Mouse (Mus musculus) heart, postnatal 36 days (tissue): ENCODE data around the gene Plcb4. TPM values are rescaled to one million over a fixed set of nuclear protein-coding genes. Genes with fewer than 3 reads are reported as not detected.
A peak's percentile ranks its signal among the peaks of the same experiment; 100 is the strongest.

Experiments used
- DNase-seq, 2 experiments: peaks; one replicate each; pipeline ENCODE4 v3.0.0; 2021 to 2022
- intact Hi-C: fragments of 180-260 bp; cut with DNase I; formaldehyde crosslinking; loops from one replicate; pipeline ENCODE4 v1.15.1; 2025
- total RNA-seq, 2 experiments: library from RNA; stranded (reverse); gene quantifications; 2 replicates each; pipeline ENCODE4 v1.2.3; 2021

The Plcb4 gene
- total RNA-seq, 2 experiments from 2014 or later, result 57.1 to 79.8 TPM

DNA sequence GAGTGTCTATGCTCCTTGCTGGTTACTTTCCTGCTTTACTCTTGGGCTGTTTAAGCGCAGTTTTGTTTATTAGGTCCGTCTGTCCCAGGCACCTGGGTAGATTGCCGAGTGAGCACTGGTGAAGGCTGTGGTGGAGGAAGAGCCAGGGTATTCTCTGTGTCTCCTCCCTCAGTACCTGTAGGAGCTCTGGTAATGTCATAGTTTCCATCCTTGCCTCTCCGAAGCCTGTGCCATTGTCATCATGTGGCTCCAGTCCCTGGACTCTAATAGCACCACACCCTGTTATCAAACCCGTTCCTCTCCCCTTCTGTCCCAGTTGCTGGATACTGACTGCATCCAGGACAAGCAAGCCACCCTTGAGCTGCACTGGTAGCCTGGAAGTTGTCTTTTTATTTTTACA is 89.6 kb downstream of the Plcb4 start:
- intact Hi-C loops, result loop anchor here (5.0 kb wide), 1 partner anchor 311 kb away; no protein-coding TSS in a partner anchor
- DNase-seq, result no peak

DNA sequence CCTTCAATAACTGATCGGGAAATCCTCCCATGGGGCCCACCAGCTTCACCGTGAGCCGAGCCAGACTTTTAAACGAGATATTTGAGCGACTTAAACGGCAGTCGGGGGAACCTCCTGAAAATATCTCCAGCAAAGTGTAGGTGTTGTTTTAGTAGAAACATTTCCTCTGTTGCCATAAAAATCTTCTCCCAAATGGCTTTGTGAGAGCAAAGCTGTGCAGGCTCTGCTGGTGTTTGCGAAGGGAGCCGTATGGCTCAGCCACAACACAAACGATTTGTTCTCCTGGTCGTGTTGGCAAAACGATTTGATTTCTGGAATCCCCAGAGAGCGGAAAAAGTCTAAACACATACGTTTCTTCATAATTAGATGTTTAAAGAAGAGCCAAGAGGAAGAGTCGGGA is 90.8 kb downstream of the Plcb4 start:
- intact Hi-C loops, result loop anchor here (5.0 kb wide), 1 partner anchor 312 kb away; no protein-coding TSS in a partner anchor
- DNase-seq, result no peak

DNA sequence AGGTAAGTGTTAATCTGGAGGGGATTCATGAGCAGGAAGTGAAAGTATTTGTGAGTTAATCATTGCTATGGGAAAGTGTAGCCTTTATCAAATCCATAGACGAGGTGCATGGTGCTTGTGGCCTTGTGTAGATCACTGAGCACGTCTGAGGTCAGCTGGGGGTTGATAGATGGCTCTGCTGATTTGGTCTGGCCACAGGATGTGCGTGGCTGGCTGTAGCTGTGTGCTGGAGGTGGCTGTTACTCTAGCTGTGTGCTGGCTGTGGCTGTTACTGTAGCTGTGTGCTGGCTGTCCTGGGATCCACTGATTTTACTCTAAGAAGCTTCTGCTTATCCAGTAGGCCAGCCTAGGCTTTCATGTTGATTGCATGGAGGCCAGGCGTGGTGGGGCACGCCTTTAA is 91.9 kb downstream of the Plcb4 start:
- intact Hi-C loops, result no loop called here
- DNase-seq, result no peak

DNA sequence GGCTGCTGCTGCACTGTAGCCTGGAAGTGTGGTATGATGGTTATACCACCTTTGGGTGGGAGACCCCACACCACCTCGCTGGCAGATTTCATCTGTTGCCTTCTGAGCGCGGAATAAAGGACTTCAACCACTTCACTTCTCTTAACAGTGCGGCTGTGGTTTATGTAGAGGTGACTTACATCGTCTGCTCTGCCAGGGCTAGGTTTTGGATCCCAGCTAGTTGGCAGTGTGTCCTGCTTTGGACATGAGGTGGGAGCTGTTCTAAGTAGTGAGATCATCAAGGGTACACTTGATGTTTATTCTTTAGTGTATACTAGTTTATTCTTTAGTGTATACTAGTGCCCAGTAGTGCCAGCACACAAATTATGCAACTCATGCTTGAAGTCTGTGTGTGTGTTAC is 97.0 kb downstream of the Plcb4 start:
- no peak for DNase-seq

DNA sequence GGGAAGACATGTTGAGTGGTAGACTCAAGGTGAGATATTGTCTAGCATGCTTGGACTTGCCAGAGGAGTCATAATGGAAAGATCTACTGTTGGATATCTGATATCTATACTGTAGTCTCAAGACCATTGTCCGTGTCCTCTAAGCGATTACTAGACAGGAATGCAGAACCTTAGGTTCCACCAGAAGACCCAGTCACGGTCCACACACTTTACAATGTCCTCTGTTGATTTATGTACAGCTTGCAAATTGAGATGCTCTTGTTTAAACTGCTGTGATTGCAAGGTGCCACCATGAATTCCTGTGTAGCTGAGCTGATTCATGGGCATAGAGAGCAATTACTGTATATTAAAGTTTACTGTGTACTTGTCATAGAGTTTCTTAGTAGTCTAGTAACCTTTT is 98.7 kb downstream of the Plcb4 start:
- DNase-seq, result no peak
- intact Hi-C loops, result no loop called here

More for the DNA sequence above, 97.0 kb downstream of the Plcb4 start:
- intact Hi-C loops, result no loop called here

DNA sequence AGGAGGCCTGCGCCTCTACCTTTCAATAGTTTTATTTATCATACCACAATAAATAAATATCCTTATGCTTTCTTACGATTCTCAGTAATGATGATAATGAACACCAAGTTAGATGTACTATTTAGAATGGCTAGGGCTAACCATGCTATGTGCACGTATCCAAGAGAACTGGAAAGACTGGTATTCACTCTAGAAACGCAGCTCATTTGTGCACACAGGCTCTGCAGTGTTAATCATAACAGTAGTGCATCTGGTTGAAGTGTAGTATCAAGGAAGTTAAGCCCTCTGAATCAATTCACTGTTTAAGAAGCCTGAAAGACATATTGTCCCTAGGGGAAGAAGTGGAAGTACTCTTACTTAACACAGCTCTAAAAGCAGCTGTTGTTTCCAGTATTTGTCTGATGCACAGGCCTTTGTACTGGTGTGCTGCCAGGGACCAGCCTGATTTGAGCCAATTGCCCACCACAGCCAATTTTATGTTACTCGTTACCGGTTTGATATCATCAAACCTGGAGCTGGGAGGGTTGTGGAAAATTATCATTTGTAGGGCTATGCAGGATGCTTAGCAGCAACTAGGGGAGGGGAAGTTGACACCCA is 100.8 kb downstream of the Plcb4 start:
- intact Hi-C loops, result loop anchor here (5.0 kb wide), 1 partner anchor 43 kb away; no protein-coding TSS in a partner anchor
- peak in 1 of 2 experiments; percentile 48 for DNase-seq

DNA sequence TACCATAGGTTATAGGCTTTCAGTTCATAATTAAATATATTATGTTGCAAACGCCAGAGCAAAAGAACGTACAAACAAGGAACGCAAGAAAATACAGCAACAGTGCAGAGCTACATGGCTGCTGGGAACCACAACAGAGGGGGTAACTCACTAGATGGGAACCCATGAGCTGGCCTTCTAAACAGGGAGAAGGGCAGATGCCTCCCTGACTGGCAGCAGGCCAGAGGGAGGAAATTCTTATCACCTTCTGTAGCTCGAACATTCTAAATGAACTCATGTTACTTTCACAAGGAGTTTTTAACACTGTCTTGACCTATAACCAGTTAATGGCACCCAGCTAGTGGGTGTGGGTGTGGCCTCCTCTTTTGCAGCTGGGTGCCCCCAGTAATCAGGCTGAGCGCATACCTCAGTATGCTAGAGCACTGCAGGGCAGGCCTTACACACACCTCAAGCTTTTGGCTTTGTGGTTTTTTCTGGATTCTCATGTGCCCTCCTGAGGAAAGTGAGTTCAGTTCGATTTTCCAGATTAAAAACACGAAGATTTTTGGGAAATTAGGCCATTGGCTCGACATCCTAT is 102.5 kb downstream of the Plcb4 start:
- no peak for DNase-seq
- intact Hi-C loops, result loop anchor here (5.0 kb wide), 1 partner anchor 41 kb away; no protein-coding TSS in a partner anchor

DNA sequence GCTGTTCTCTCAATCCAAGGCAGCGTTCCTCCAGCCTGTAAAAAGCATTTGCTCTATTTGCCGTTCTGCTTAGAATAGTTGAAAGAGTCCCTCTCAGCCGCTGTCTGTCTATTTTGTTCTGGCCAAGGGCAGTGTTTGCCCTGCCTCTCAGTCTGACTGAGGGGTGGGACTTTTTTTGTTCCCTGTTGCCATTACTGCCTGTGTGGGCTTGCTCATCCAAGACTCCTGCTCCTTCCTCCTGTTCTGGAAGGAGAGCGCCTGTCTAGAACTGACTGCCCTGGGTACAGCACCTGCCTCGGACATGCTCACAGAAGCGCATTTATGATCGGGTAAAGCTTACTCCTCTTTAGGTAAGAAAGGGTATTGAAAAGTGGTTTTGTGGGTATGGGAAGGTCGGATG is 105.9 kb downstream of the Plcb4 start:
- intact Hi-C loops, result loop anchor here (5.0 kb wide), 1 partner anchor 38 kb away; no protein-coding TSS in a partner anchor
- no peak for DNase-seq

DNA sequence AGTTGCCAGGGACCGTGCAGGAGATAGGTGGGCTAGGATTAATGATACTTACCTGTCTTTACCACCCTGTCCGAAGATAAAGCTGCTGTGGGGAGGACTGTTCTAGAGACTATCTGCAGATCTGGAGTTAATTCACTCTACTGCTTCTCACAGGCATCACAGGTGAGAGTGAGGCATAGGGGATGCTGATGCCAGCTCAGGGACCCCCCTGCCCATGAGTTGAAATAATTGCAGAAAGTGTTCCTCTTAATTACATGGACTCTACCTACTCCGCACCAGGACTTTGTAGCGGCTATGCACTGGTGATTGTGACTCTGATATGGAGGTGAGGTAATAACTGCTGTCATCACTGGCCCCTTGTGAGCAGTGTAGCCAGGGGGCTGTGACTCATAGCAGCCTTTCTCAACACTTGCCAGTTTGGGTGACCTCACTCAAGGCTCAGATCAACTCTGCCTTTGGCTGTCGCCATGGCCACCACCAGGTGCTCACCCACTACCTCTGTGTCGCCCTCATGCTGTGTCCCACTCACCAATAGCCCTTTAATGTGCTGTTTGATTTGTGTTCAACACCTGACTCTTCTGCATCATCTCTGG is 107.8 kb downstream of the Plcb4 start:
- intact Hi-C loops, result no loop called here
- DNase-seq, result no peak

DNA sequence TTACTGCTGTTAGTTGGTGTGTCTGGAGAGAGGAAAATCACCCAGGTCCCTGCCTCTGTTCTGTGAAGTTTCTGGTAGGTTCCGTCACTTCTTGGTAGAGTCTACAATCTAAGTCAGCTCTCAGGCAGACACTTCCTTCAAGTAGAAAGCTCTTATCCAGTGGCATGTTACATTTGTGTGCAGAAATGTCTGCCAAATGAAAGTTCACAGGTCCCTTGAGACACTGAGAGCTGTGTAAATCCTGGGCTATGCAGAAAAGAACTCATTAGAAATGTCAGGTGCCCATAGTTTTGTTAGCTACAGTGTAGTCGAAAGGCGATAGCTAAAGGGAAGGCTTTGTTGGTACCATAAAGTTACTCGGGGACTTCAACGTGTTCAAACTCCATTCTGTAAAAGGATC is 108.7 kb downstream of the Plcb4 start:
- DNase-seq, result no peak
- intact Hi-C loops, result no loop called here

DNA sequence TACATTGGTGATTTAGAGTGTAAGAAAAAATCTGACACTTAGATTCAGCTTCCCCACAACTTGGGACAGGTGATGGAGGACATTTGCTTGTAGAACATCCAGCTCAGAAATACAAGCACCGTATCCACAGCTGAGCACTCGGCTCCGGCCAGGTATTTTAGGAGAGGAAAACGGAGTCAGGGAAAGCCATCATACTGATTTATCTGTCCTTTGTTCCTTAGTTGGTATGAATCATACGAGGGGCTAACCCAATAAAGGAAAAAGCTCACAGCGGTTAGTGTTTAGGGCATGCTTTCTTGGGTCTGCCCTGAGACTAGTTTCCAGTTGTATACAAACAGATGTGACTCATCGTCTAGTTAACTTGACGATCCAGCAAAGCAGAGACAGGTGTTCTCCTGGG is 110.9 kb downstream of the Plcb4 start:
- no peak for DNase-seq
- intact Hi-C loops, result no loop called here

DNA sequence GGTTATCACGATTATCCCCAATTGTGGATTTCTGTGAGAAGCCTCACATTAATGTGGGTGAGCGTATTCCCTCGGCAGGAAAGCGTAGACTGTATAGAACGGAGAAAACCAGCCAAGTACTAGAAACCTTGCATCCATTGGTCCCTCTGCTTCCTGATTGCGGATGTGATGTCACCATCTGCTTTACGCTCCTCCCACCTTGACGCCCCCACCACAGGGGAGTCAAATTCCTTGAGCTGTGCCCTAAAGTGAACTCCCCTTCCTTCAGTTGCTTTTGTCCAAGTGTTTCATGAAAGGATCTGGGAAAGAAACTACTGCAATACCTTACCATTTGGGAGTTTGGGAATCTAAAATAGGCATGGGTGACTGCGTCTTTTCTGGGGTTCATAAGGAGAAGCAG is 111.4 kb downstream of the Plcb4 start:
- intact Hi-C loops, result no loop called here
- DNase-seq, result no peak

DNA sequence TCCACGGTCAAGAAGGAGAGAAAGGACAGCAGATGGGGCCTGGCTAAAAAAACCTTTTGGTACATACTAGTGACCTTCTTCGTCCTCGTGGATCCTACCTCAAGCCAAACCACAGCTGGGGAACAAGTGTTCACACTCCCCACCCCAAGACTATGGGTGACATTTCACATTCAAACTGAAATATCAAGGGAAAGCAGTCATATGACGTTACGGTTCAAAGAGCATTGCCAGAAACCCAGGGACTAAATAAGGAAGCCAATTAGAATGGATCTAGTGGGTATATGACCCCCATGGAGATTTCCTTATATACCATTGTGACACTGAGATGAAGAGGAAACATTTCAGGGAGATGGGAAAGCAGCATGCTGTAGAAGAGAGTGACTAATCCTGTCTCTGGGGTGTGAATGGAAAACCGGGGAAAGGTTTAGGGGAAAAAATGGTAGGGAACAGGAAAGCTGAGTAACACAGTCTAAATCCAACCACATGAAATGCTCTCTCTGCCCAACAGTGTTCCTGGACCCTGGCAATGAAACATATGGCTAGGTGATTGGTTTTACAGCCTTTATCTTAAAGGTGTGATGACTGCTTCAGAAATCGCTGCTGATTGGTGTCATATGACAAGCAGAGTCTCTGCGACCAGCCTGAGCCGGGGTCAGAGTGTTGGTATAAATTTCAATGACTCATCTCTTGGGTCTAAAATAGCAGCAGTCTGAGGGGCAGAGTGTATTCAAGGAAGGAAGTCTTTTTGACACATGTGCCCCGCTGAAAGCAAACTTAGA is 114.6 kb downstream of the Plcb4 start:
- intact Hi-C loops, result no loop called here
- DNase-seq, result no peak

DNA sequence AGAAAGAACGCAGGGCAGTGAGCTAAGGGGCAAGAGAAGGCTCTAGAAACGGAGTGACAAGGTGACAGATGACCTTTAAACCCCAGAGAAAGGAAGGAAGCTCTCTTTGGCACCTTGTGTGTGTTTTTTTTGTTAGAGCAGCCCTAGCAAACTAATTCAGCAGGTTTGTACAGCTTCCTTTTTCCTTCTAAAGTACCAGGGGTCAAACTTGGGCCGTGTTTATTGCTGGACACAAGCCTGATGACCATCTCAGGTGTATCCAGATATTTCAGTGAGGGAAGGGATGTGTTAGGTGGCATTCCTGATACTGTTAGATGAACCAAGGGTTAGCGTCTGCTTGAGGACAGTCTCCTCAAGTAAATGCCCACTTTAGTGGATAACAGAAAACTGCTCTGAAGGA is 116.2 kb downstream of the Plcb4 start:
- no peak for DNase-seq
- intact Hi-C loops, result no loop called here

DNA sequence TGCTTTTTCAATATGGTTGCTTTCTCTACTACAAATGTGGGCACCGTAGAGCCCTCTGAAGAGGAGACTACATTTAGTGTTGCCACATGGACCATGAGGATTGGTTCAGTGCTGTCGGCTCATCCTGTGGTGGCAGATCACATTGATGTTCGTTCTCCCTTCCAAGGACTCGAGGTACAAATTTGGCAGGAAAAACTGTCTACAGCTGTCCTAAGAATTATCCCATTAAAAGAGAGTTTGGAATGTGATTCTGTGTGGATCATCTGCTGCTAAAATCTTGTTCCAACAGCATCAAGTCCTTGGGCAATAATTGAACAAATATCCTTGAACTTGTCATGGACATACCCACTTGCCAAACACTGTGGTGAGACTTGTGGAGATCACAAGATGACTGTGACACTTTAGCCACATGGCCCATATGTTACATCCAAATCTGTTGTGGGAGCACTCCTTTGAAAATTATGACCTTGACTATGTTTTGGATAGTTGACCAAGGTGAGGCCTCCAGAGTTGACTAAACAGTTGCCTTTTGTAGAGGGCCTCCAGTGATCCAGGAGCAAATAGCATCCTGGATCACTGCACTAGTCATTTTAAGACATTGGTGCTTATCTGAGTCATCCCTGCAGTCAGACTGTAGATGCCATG is 117.4 kb downstream of the Plcb4 start:
- intact Hi-C loops, result no loop called here
- DNase-seq, result no peak

DNA sequence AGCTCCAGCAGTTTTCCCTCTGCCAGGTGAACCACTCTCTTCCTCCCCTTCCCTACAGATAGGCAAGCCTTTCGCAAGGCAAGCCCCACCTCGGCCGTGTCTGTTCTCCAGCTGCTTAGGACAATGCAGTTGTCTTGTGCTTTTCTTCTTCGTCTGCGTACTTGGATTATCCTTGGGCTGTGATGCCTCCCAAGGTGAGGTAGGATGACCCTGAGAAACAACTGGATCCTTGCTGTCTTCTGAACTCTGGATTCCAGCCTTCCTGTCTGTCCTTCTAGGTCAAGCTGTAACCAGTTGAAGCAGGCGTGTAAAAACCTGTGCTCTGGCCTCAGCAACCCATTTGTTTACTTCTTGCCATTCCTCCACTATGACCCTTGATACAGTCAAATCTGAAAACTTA is 122.6 kb downstream of the Plcb4 start:
- intact Hi-C loops, result no loop called here
- DNase-seq, result no peak

DNA sequence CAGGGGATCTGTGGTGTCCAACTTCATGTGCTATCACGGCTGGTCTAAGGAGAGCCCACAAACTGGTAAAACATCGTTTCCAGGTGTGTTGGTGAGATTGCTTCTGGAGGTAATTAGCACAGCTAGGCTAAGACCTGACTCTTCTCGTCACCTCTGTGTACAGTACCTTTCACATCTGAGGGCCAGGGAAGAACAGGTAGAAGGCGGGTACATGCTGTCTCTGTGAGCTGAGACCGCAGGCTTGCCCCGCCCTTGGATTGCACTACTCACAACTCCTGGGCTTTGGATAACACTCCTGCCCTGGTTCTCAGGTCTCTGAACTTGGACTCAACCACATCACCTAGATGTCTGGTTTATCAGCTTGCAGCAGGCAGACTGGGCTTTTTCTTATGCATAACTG is 128.6 kb downstream of the Plcb4 start:
- DNase-seq, result no peak
- intact Hi-C loops, result no loop called here

DNA sequence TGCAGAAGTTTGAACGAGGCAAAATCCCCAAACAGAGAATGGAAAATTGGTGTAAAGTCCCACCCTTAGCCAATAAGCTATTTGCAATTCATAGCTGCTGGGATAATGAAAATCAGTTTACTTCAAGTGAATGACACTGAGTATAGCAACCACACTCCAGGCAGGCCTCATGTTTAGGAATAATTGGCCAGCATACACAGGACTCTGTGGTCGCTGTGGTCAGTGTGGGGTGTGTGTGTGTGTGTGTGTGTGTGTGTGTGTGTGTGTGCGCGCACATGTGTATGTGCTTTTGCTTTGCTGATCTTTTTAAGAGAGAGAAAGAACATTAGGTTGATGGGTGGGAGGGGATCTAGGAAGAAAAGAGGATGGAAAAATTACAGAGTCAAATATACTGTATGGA is 134.1 kb downstream of the Plcb4 start:
- intact Hi-C loops, result no loop called here

DNA sequence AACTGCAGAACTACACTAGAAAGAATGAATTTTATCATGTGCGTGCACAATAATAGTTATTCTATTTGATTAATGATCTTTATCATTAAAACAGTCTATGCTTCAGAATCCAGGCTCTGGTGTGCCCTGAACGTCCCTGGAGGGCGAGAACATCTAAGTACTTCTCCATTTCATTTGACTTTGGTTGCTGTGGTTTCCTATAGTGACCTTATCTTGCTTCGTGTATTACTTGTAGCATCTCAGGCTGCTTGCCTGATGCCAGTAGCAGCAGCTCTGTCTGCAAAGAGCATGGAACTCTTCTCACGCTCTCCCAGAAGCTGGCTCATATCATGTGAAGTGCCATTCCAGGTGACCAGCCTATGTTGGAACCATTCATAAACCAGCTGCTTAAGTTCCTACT is 137.9 kb downstream of the Plcb4 start:
- intact Hi-C loops, result no loop called here
- no peak for DNase-seq

More for the DNA sequence above, 134.1 kb downstream of the Plcb4 start:
- DNase-seq, result no peak

DNA sequence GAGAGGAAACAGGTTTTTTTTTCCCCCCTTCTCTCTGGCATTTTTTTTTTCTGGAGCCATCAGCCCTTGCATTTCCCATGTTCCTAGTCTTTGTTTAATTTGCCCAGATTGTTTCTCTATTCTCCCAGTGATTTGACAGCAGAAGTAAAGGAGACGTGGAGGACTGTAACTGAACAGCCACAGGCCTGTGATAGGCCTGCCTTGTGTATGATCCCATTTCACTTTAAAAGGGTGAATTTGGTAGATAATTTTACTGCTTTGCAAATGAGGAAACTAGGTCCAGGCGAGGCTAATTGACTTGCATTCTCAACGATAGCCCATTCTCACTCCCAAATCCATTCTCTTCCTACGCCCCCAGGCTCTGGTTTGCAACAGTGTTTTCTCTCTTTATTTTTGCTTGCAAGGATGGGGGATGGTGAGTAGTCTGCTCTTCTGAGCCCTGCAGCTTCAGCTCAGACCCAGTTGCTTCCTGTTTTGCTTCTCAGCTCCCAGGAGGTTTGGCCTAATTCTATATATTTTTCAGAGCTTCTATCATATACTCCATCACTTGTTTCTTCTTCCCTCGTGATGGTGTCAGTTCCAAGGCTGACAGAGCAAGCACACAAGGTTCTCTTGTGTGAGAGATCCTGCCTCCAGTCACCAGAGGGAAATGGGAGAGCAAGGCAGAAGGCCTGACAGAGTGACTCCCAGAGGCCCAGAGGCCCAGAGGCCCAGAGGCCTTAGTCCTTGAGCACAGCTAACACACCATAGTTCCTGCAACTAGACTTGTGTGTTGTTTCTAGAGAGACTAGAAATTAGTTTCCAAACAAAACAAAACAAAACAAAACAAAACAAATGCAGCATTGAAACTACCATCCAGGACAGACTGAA is 139.1 kb downstream of the Plcb4 start:
- intact Hi-C loops, result no loop called here
- no peak for DNase-seq
